7 mouse cellular contexts compared by ENCODE assay signal in the genomic region with DNA sequence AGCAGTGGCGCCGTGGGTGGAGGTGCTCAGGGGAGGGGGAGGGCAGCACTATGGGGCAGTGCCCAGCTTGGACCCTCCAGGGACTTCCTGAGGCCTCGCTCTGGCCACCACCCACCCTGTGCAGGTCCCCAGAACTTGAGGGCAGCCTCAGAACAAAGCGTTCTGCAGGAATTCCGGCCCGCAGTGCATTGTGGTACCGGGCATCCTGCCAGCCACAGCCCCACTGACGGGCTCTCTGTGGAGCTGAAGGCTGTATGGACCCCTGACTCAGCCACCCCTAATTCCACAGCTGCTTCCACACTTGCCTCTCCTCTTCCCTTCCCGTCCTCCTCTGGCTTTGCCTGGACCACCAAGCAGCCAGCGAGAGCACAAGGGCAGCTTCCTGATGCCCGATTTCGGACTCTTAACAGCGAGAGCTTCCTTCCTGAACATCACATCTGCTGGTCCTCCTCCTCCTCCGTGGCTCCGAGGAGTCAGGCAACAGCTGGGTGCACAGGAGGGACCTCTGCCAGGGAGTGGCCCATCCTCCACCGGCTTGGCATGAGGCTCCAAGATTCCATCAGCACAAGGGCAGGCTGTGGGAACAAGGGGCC. TPM values are rescaled to one million over a fixed set of nuclear protein-coding genes. Genes with fewer than 3 reads are reported as not detected.
DNase-seq lines count a peak whose midpoint lies in the region.

No protein-coding gene starts in this region.

- intact Hi-C loops in left cerebral cortex, postnatal 36 days (cut with DNase I): no loop called here

- DNase-seq in left cerebral cortex, adult 11 months (ENCODE audit: low spot score): peak; percentile 24
- no peak for DNase-seq in left cerebral cortex, postnatal 36 days (ENCODE audit: low spot score in 2 of 2)
- peak; percentile 52 to 62 for DNase-seq in adrenal gland, postnatal 36 days
- DNase-seq in heart, adult 9 months (ENCODE audit: low spot score in 2 of 2): peak; percentile 43 to 67
- peak; percentile 69 to 78 for DNase-seq in kidney, postnatal 4 days
- DNase-seq in testis, postnatal 10 days (ENCODE audit: low spot score): peak; percentile 86
- no peak for DNase-seq in spleen, postnatal 14 days (ENCODE audit: low spot score in 2 of 2)

RNA-seq across cellular contexts. Expression of gene Gata2, which starts 46.2 kb away (rescaled TPM):
- 1 to 10 TPM; 5.4 to 6.6 TPM for total RNA-seq in left cerebral cortex, postnatal 36 days (2021)
- total RNA-seq in adrenal gland, postnatal 36 days (2021): 10 to 100 TPM; 21.0 to 21.1 TPM

Comparison
In these comparisons a context has a peak if more than half of its experiments do, and no peak if none do; other contexts are left out.
1. DNase-seq: peak in left cerebral cortex, adult 11 months (single experiment), adrenal gland, postnatal 36 days (2 of 2), heart, adult 9 months (2 of 2), kidney, postnatal 4 days (2 of 2) and testis, postnatal 10 days (single experiment); none in left cerebral cortex, postnatal 36 days (0 of 2) and spleen, postnatal 14 days (0 of 2).